Mouse (Mus musculus) stomach, embryonic 16.5 days (tissue): Measurements from ENCODE around the gene Rab17. TPM values are rescaled to one million over a fixed set of nuclear protein-coding genes. Genes with fewer than 3 reads are reported as not detected.
A peak's percentile ranks its signal among the peaks of the same experiment; 100 is the strongest.

Experiments
- ATAC-seq: fragments of 200-750 bp; cut with Nextera tagmentation; 2 replicates; pipeline ENCODE4 v1.8.0; 2017; ENCODE audit warnings: moderate number of reproducible peaks, moderate TSS enrichment; ENCODE audit not compliant: insufficient read depth, low FRiP score
- H3K27ac ChIP-seq: fragments of 300-500 bp; sonication (generic); 2 replicates; pipeline ENCODE4 v1.5.1; 2014; ENCODE audit warnings: low read length
- H3K27me3 ChIP-seq: fragments of 300-500 bp; sonication (generic); 2 replicates; pipeline ENCODE4 v1.6.1; 2014; ENCODE audit warnings: low read length, control low read depth, mixed read lengths; ENCODE audit not compliant: control insufficient read depth, insufficient read depth
- H3K36me3 ChIP-seq: fragments of 300-500 bp; sonication (generic); 2 replicates; pipeline ENCODE4 v1.6.1; 2014; ENCODE audit warnings: low read length; ENCODE audit not compliant: control insufficient read depth, insufficient read depth
- H3K4me1 ChIP-seq: fragments of 300-500 bp; sonication (generic); 2 replicates; pipeline ENCODE4 v1.6.1; 2014; ENCODE audit warnings: low read length, control low read depth, mixed read lengths; ENCODE audit not compliant: control insufficient read depth, insufficient read depth
- H3K4me2 ChIP-seq: fragments of 300-500 bp; sonication (generic); 2 replicates; pipeline ENCODE4 v1.6.1; 2014; ENCODE audit warnings: low read depth, low read length, mixed read lengths
- H3K4me3 ChIP-seq: fragments of 300-500 bp; sonication (generic); replicated peaks from 2 replicates; pipeline ENCODE4 v1.5.1; 2014; ENCODE audit warnings: mild to moderate bottlenecking, low read length
- H3K9ac ChIP-seq: fragments of 300-500 bp; sonication (generic); 2 replicates; pipeline ENCODE4 v1.6.1; 2014; ENCODE audit warnings: low read length
- H3K9me3 ChIP-seq: fragments of 300-500 bp; sonication (generic); replicated peaks from 2 replicates; pipeline ENCODE4 v1.6.1; 2016; ENCODE audit warnings: low read length, control low read depth; ENCODE audit not compliant: control insufficient read depth
- WGBS: fragments of 180-500 bp; shearing (Covaris S2); extraction: QIAGEN DNeasy Blood & Tissue Kit; methylation state at CpG from one replicate; pipeline ENCODE4 v1.1.7; 2014; 5-methylcytosine and 5-hydroxymethylcytosine counted together
- polyA plus RNA-seq: library from polyadenylated mRNA; unstranded; fragments of >200 nt; fragmentation: Nextera tagmentation; extraction: Ambion mirVana; gene quantifications from 2 replicates; pipeline ENCODE4 v1.2.1, GENCODE M21; 2015

The Rab17 gene
- polyA plus RNA-seq, 1 experiment from 2014 or later = 10.0 TPM

DNA sequence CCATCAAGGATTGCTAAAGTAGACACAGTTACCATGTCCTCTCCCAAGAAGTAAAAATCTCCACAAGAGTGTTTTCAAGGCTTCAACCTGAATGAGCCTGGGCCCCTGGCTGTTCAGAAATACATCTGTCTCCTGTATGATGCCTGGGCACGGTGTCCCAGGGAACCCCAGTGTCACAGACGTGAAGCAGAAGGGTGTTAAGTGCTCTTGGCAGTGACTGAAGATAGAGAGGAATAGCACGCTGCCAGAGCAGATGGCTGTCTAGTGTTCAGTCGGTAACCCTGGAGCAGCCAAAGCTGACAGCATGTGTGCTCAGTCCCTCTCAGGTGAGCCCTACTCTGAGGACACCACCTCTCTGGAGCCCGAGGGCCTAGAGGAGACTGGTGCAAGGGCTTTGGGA is 36.5 kb downstream of the Rab17 start:
- H3K4me1 ChIP-seq = peaks cover 8% of the 10 kb centered on the region; the same call in 1 of the 2 replicates
- H3K36me3 ChIP-seq = no peaks in the 10 kb centered on the region
- no peak overlapping the region for H3K27ac ChIP-seq
- H3K4me3 ChIP-seq = no peak overlapping the region
- H3K9me3 ChIP-seq = no peaks in the 10 kb centered on the region
- H3K4me2 ChIP-seq = no peak overlapping the region
- no peak overlapping the region for H3K9ac ChIP-seq
- WGBS = 71% methylated on average over 5 of the region's 5 CpGs
- no peak for ATAC-seq
- H3K27me3 ChIP-seq = no peaks in the 10 kb centered on the region

DNA sequence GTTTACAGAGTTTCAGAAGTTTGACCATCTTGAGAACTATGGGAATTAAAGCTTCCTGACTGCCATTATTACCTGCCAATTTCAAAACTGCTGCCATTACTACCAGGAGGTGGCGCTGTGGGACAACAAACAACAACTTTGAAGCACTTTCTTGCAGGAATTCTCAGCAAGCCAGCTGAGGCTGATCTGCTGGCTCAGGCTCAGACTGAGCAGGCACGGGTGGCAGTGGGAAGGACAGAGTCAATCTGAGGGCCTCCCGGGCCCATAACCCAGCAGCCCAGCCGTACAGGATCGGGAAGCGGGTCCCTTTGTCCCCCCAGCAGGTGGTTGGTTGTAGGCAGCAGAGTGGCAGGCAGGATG is 40.9 kb downstream of the Rab17 start:
- Histone ChIP-seq H3K9ac (peak overlapping the region; percentile 63), H3K9me3 (no peaks in the 10 kb centered on the region), H3K27ac (0 out of 2 replicates have a peak overlapping the region, but pooled peaks have one; percentile 6), H3K4me2 (peak overlapping the region; percentile 77), H3K27me3 (no peaks in the 10 kb centered on the region), H3K36me3 (no peaks in the 10 kb centered on the region), H3K4me1 (peaks cover 16% of the 10 kb centered on the region; the same call in 1 of the 2 replicates), H3K4me3 (peak overlapping the region; percentile 37)
- WGBS = 3% methylated on average over 6 of the region's 6 CpGs
- peak; percentile 65; the same call in 1 of the 2 replicates for ATAC-seq

- Histone ChIP-seq H3K4me2 (peak overlapping the region; percentile 77), H3K9ac (peak overlapping the region; percentile 63), H3K4me1 (peaks cover 16% of the 10 kb centered on the region; the same call in 1 of the 2 replicates), H3K27me3 (no peaks in the 10 kb centered on the region), H3K27ac (peak overlapping the region; percentile 83), H3K36me3 (no peaks in the 10 kb centered on the region), H3K4me3 (peak overlapping the region; percentile 37), H3K9me3 (no peaks in the 10 kb centered on the region)
- WGBS = 3% methylated on average over 23 of the region's 23 CpGs
- ATAC-seq = peak; percentile 22; the same call in 1 of the 2 replicates
Measured at GRCm38 (mm10) chr1:90927929-90928574, 41.4 kb downstream of the Rab17 start.

- no peak overlapping the region for H3K4me3 ChIP-seq
- ATAC-seq = peak; percentile 44; the same call in 1 of the 2 replicates
Measured at GRCm38 (mm10) chr1:90927308-90927707, 42.2 kb downstream of the Rab17 start.

GRCm38 (mm10) chr1:90926030-90926429 is 43.4 kb downstream of the Rab17 start:
- Histone ChIP-seq H3K9ac (no peak overlapping the region), H3K4me1 (peaks cover 16% of the 10 kb centered on the region; the same call in 1 of the 2 replicates), H3K9me3 (no peaks in the 10 kb centered on the region), H3K27ac (no peak overlapping the region), H3K4me2 (no peak overlapping the region), H3K4me3 (no peak overlapping the region), H3K27me3 (no peaks in the 10 kb centered on the region), H3K36me3 (no peaks in the 10 kb centered on the region)
- no peak for ATAC-seq
- 79% methylated on average over 4 of the region's 4 CpGs for WGBS

More at GRCm38 (mm10) chr1:90927308-90927707, 42.2 kb downstream of the Rab17 start:
- Histone ChIP-seq H3K4me2 (peak overlapping the region; percentile 77), H3K9ac (peak overlapping the region; percentile 63; the same call in 1 of the 2 replicates), H3K27ac (peak overlapping the region; percentile 83), H3K27me3 (no peaks in the 10 kb centered on the region), H3K4me1 (peaks cover 16% of the 10 kb centered on the region; the same call in 1 of the 2 replicates), H3K36me3 (no peaks in the 10 kb centered on the region), H3K9me3 (no peaks in the 10 kb centered on the region)
- WGBS = 32% methylated on average over 15 of the region's 15 CpGs

- Histone ChIP-seq H3K4me1 (no peaks in the 10 kb centered on the region; the same call in 1 of the 2 replicates), H3K9ac (no peak overlapping the region), H3K27me3 (no peaks in the 10 kb centered on the region), H3K4me2 (no peak overlapping the region), H3K4me3 (no peak overlapping the region), H3K9me3 (peaks cover 6% of the 10 kb centered on the region), H3K27ac (no peak overlapping the region), H3K36me3 (no peaks in the 10 kb centered on the region)
- 76% methylated on average over 9 of the region's 9 CpGs for WGBS
- ATAC-seq = no peak
Measured at GRCm38 (mm10) chr1:90921687-90922086, 47.8 kb downstream of the Rab17 start.

DNA sequence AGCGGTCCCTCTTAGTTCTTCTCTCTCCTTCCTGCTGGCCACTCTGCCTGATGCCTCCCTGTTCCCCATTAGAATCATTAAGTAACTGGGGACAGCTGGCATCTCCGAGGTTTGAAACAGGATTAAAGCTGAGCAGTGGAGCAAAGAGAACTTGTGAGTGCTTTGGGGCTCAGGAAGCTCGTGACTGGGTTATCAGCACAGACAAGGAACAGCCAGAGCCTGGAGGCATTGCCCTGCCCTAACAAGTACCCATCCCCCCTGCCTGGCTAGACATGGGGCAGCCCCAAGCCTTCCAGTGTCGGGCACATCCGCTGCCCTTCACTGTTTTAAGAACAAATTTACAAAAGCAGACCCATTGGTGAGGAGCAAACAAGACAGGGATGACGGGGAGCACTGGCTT is 52.0 kb downstream of the Rab17 start:
- no peak overlapping the region for H3K4me2 ChIP-seq

GRCm38 (mm10) chr1:90914948-90915569 is 54.4 kb downstream of the Rab17 start, which contains the start of gene Mlph:
Mlph (plus strand) TSS chr1:90915085.
- ATAC-seq = peak; percentile 72
- 9% methylated on average over 18 of the region's 18 CpGs for WGBS
- Histone ChIP-seq H3K4me2 (peak within 1 kb of the TSS; percentile 30), H3K9me3 (peaks cover 4% of the 10 kb centered on the region), H3K36me3 (no peaks in the 10 kb centered on the region), H3K4me3 (peak within 1 kb of the TSS; percentile 26), H3K27me3 (no peaks in the 10 kb centered on the region), H3K4me1 (peaks cover 13% of the 10 kb centered on the region), H3K9ac (peak within 1 kb of the TSS; percentile 58), H3K27ac (0 out of 2 replicates have a peak within 1 kb of the TSS, but pooled peaks have one; percentile 4)

More for the DNA sequence above, 52.0 kb downstream of the Rab17 start:
- Histone ChIP-seq H3K36me3 (no peaks in the 10 kb centered on the region), H3K27ac (peak overlapping the region; percentile 28; the same call in 1 of the 2 replicates), H3K27me3 (no peaks in the 10 kb centered on the region), H3K9ac (no peak overlapping the region), H3K9me3 (peaks cover 6% of the 10 kb centered on the region), H3K4me3 (no peak overlapping the region), H3K4me1 (peaks cover 9% of the 10 kb centered on the region)
- ATAC-seq = peak; percentile 54; the same call in 1 of the 2 replicates
- WGBS = 54% methylated on average over 6 of the region's 6 CpGs

GRCm38 (mm10) chr1:90913231-90913630 is 56.2 kb downstream of the Rab17 start:
- Histone ChIP-seq H3K36me3 (no peaks in the 10 kb centered on the region), H3K4me1 (peaks cover 26% of the 10 kb centered on the region), H3K9me3 (no peaks in the 10 kb centered on the region), H3K27ac (no peak overlapping the region), H3K4me2 (no peak overlapping the region), H3K4me3 (no peak overlapping the region), H3K27me3 (no peaks in the 10 kb centered on the region), H3K9ac (no peak overlapping the region)
- ATAC-seq = no peak
- 58% methylated on average over 6 of the region's 6 CpGs for WGBS
